Mouse (Mus musculus) CD4-positive naive resting alpha-beta T cell, adult 76 days (primary cell): ENCODE measurements around the gene Mkrn2. TPM values are rescaled to one million over a fixed set of nuclear protein-coding genes. Genes with fewer than 3 reads are reported as not detected.

Experiments used
- total RNA-seq: library from RNA; stranded (reverse); gene quantifications from one replicate; pipeline ENCODE4 v1.2.4, GENCODE M21; 2023

Gene Mkrn2
- 43.4 TPM for total RNA-seq

DNA sequence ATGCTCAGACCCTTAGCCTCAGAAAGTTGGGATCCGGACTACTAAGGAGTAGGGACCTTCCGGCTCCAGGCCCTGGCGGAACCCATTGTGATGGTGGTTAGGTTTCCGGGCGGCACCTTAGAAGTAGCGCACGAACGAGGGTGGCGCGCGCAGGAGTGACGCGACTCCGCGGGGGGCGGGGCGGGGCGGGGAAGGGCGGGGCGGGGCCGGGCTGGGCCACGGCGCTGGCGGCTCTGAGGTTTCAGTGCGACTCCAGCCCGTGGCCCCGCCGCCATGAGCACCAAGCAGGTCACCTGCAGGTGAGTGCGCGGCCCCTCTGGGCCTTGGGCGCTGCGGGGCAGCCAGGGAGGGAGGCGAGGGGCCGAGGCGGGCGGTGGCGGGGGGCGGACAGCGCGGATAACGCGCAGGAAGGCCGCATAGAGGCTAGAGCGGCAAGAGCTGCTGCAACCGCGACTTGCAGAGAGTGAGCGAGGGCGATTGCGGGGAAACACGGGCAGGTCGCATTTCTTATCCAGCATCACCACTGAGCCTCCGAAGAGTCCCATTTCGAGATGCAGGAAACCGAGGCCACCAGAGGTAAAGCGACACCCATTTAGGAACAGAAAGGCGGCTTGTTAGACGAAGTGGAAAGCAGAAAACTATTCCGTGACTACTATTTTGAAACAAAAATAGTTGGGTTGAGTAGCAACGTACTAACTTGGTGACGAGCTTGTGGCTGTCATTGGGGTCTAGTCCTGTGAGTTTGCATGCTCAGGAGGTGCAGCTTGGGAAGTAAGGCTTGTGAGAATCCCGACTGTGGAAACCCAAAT lies at the start of gene Mkrn2:
TSS of gene Mkrn2 (plus strand) at position 188 of the 809 bp plus-strand sequence.

DNA sequence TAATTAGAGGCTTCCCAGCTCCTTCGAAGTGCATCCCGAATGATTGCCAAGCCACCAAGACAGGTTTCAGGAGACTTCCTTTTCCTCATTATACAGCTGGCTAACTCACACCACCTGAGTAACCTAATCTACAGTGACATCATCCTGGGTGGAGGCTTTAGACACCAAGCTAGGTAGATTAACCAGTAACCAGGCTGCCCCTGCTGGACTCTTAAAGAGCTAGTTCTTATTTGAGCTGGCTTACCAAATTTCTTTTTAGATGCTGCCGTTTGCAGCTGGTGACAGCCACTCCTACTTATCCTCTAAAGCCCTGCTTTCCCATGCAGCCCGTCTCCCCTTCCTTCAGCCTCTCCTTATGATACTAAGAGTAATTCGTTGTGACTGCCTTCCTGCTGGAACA lies 9.2 kb upstream of the Mkrn2 start, which contains the start of gene Mkrn2os:
TSS of gene Mkrn2os (minus strand) at position 119 of the 400 bp plus-strand sequence.

Other genes starting within 250 kb of the Mkrn2 start
- gene Pparg, start 241.0 kb upstream of the Mkrn2 start, total RNA-seq, result 0.53 TPM
- 8.5 TPM for gene Tsen2, start 57.2 kb upstream of the Mkrn2 start, total RNA-seq
- gene Mkrn2os, start 9.3 kb upstream of the Mkrn2 start, total RNA-seq, result not detected
- 140 TPM for gene Raf1, start 74.7 kb downstream of the Mkrn2 start, total RNA-seq
- not detected for gene Tmem40, start 160.5 kb downstream of the Mkrn2 start, total RNA-seq
- gene Cand2, start 172.6 kb downstream of the Mkrn2 start, total RNA-seq, result 8.0 TPM
- gene Rpl32, start 206.8 kb downstream of the Mkrn2 start, total RNA-seq, result 3,187 TPM
- 0.70 TPM for gene Efcab12, start 236.5 kb downstream of the Mkrn2 start, total RNA-seq